Mouse (Mus musculus): ENCODE data around the gene Mtch1. TPM values are rescaled to one million over a fixed set of nuclear protein-coding genes. Genes with fewer than 3 reads are reported as not detected.

The Mtch1 gene
- polyA plus RNA-seq, 1 experiment = 354 TPM

DNA sequence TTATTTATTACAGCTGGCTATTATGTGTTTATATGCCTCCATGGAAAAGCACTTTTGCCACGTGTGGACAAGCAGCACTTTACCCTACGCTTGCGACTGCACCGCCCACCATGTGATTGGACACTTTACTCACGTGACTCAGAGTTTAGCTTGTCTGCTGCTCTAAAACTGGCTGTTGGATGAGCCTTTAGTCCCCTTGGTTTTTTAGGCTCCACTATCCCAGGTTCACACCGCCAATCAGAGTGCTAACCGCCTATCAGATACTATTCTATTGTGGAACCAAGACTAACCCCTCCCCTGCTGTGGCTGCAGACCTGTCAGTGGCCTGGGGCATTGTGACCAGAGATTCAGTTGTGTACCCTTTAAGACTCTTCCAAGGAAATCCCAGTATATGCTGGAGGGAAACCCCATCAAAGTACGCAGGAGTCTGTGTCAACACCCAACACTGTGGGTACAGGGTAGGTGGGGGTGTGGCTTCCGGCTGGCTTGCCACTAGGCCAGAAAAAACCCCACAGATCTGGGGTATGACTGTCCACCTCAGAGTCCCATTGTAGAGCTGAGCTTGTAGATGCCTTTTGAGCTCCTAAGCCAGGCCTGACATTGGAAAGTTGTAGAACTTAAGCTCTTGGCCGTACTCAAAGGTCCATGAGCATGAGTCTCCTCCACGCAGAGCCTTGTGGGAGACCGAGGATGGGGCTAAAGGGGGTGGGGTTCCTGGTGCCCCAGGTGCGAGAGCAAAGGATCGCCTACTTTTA is 45.8 kb upstream of the Mtch1 start:
- WGBS = 19% methylated on average over 14 of the region's 14 CpGs
- TF ChIP-seq CTCF (IDR thresholded peaks at IDR 0.05; ENCODE audit: borderline replicate concordance, control insufficient read depth, extremely low read depth, insufficient read depth, low read length, poor library complexity) = no peak
- Histone ChIP-seq H3K36me3 (ENCODE audit: control insufficient read depth, insufficient read depth, low read length) (no peaks in the 10 kb centered on the region), H3K27ac (ENCODE audit: control insufficient read depth, insufficient read depth, low read length) (peak overlapping the region; percentile 2; the same call in 1 of the 2 replicates), H3K4me3 (ENCODE audit: control insufficient read depth, insufficient read depth, low read length) (no peak overlapping the region), H3K27me3 (ENCODE audit: control insufficient read depth, insufficient read depth, low read length) (no peaks in the 10 kb centered on the region), H3K4me1 (replicated peaks; ENCODE audit: control insufficient read depth, insufficient read depth, low read length) (peaks cover 44% of the 10 kb centered on the region)
- DNase-seq = peak; percentile 59

DNA sequence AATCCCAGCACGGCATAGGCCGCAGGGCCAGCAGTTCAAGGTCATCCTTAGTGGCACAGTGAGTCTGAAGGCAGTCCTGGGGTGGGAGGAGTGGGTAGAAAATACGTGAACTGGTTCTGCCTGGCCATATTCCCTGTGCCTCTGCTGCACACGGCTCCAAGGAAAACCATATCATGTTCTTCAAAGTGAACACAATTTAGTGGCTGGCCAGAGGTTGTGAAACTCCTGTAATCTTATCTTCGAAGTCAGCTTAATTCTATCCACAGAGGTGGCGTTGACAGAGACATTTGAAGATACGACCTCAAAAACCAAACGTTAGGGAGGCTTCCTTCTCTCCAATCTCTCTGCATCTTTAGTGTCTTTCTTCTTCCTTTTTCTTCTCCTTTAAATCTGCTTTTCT is 43.5 kb upstream of the Mtch1 start:
- no peaks in the 10 kb centered on the region for H3K27me3 ChIP-seq (ENCODE audit: control insufficient read depth, insufficient read depth, low read length)
- TF ChIP-seq CTCF (IDR thresholded peaks at IDR 0.05; ENCODE audit: borderline replicate concordance, control insufficient read depth, extremely low read depth, insufficient read depth, low read length, poor library complexity) = no peak
- no peak for TF ChIP-seq POLR2A (IDR thresholded peaks at IDR 0.05; ENCODE audit: control insufficient read depth, extremely low read depth, insufficient read depth, low read length, poor library complexity)
- DNase-seq = no peak
- WGBS = 45% methylated on average over 8 of the region's 8 CpGs
- no peak overlapping the region for H3K4me3 ChIP-seq (ENCODE audit: control insufficient read depth, insufficient read depth, low read length)
- no peaks in the 10 kb centered on the region for H3K36me3 ChIP-seq (ENCODE audit: control insufficient read depth, insufficient read depth, low read length)
- no peak overlapping the region for H3K27ac ChIP-seq (ENCODE audit: control insufficient read depth, insufficient read depth, low read length)
- H3K4me1 ChIP-seq (replicated peaks; ENCODE audit: control insufficient read depth, insufficient read depth, low read length) = peaks cover 31% of the 10 kb centered on the region

DNA sequence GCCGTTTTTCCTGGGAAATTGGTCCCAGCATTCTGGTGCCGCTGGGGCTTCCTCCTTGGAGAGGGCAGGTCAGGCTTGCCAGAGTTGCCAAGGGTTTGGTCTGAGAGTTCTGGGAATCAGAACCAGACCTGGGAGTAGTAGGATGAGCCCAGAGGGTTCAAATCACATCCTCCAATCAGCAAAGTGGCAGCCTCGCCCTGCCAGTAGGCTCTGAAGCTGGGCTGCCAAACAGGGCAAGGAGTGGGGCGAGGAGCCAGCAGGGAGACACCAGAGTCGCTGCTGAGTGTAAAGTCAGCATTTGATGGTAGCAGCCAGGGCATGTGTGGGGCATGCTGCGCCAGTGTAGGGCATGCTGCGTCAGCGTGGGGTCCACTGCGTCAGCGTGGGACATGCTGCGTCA is 41.2 kb upstream of the Mtch1 start:
- Histone ChIP-seq H3K4me3 (ENCODE audit: control insufficient read depth, insufficient read depth, low read length) (no peak overlapping the region), H3K27ac (ENCODE audit: control insufficient read depth, insufficient read depth, low read length) (no peak overlapping the region), H3K27me3 (ENCODE audit: control insufficient read depth, insufficient read depth, low read length) (no peaks in the 10 kb centered on the region), H3K4me1 (replicated peaks; ENCODE audit: control insufficient read depth, insufficient read depth, low read length) (peaks cover 12% of the 10 kb centered on the region), H3K36me3 (ENCODE audit: control insufficient read depth, insufficient read depth, low read length) (no peaks in the 10 kb centered on the region)
- TF ChIP-seq POLR2A (IDR thresholded peaks at IDR 0.05; ENCODE audit: control insufficient read depth, extremely low read depth, insufficient read depth, low read length, poor library complexity) (no peak), CTCF (IDR thresholded peaks at IDR 0.05; ENCODE audit: borderline replicate concordance, control insufficient read depth, extremely low read depth, insufficient read depth, low read length, poor library complexity) (no peak)
- DNase-seq = no peak
- WGBS = 95% methylated on average over 11 of the region's 11 CpGs

DNA sequence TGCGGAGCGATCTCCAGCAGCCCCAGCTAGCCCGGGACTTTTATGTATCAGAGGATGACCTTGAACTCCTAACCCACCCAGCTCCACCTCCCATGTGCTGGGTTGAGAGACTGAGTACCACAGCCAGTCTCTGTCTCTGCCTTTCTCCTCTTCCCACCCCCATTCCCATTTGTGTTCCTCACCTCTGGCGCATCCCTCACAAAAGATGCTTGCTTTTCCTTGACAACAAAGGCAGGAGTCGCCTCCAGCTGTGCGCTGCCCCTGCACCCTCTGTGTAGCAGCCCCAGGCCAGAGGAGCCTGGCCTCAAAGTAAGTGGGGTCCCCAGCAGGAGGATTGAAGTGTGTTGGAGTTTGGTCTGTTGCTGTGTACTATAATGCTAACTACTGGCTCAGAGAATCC is 38.0 kb upstream of the Mtch1 start:
- TF ChIP-seq CTCF (IDR thresholded peaks at IDR 0.05; ENCODE audit: borderline replicate concordance, control insufficient read depth, extremely low read depth, insufficient read depth, low read length, poor library complexity) (no peak), POLR2A (IDR thresholded peaks at IDR 0.05; ENCODE audit: control insufficient read depth, extremely low read depth, insufficient read depth, low read length, poor library complexity) (no peak)
- no peaks in the 10 kb centered on the region for H3K36me3 ChIP-seq (ENCODE audit: control insufficient read depth, insufficient read depth, low read length)
- H3K27me3 ChIP-seq (ENCODE audit: control insufficient read depth, insufficient read depth, low read length) = no peaks in the 10 kb centered on the region
- WGBS = 94% methylated on average over 6 of the region's 6 CpGs
- H3K4me1 ChIP-seq (replicated peaks; ENCODE audit: control insufficient read depth, insufficient read depth, low read length) = no peaks in the 10 kb centered on the region
- H3K27ac ChIP-seq (ENCODE audit: control insufficient read depth, insufficient read depth, low read length) = no peak overlapping the region
- DNase-seq = no peak
- H3K4me3 ChIP-seq (ENCODE audit: control insufficient read depth, insufficient read depth, low read length) = no peak overlapping the region

DNA sequence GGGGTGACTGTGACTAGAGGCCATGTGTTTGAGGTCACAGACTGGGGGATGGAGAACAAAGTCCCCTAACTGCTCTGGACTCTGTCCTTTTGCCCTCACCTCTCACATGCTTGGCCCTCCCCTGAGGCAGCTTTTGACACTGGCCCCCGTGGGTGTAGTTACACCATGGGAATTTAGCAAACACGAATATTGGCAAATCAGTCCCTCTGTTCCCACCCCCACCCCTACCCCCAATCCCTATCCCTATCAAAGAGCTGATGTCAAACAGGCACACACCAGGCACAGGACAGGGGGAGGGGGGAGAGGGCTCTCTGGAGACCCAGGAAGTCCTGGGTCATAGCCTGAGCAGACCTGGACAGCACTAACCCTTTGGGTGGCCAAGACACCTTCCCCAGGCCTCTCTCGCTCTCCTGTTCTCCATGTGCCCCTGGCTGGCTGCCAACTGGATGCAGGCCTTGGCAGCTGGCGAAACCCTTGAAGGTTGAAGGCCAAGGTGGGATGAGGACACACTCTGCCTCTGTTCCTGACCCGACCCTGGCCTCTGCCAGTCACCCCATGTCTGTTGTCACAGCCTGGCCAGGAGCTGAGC is 37.2 kb upstream of the Mtch1 start:
- no peak for DNase-seq
- H3K4me3 ChIP-seq (ENCODE audit: control insufficient read depth, insufficient read depth, low read length) = no peak overlapping the region
- H3K4me1 ChIP-seq (replicated peaks; ENCODE audit: control insufficient read depth, insufficient read depth, low read length) = no peaks in the 10 kb centered on the region
- TF ChIP-seq CTCF (IDR thresholded peaks at IDR 0.05; ENCODE audit: borderline replicate concordance, control insufficient read depth, extremely low read depth, insufficient read depth, low read length, poor library complexity) = no peak
- TF ChIP-seq POLR2A (IDR thresholded peaks at IDR 0.05; ENCODE audit: control insufficient read depth, extremely low read depth, insufficient read depth, low read length, poor library complexity) = no peak
- no peaks in the 10 kb centered on the region for H3K36me3 ChIP-seq (ENCODE audit: control insufficient read depth, insufficient read depth, low read length)
- H3K27ac ChIP-seq (ENCODE audit: control insufficient read depth, insufficient read depth, low read length) = no peak overlapping the region
- 70% methylated on average over 5 of the region's 5 CpGs for WGBS
- no peaks in the 10 kb centered on the region for H3K27me3 ChIP-seq (ENCODE audit: control insufficient read depth, insufficient read depth, low read length)

DNA sequence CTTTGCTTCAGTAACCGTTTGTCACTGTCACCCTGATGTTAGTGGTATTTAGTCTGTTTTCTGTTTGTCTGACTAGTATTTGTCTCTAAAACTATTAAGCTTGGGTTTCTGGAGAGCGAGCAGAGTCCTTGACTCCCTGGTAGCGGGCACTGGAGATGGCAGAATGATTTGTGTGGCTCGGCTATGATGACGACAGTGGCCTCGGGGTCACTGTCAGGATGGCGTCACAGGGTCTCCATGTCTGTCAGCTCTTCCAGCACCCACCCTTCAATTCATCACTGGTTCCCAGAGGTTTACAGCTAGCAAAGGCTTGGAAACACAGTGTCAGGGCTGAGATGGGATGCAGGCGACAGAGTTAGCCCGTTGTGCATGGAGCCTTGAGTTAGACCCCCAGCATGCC is 36.2 kb upstream of the Mtch1 start:
- Histone ChIP-seq H3K36me3 (ENCODE audit: control insufficient read depth, insufficient read depth, low read length) (no peaks in the 10 kb centered on the region), H3K4me1 (replicated peaks; ENCODE audit: control insufficient read depth, insufficient read depth, low read length) (no peaks in the 10 kb centered on the region), H3K4me3 (ENCODE audit: control insufficient read depth, insufficient read depth, low read length) (no peak overlapping the region), H3K27ac (ENCODE audit: control insufficient read depth, insufficient read depth, low read length) (no peak overlapping the region), H3K27me3 (ENCODE audit: control insufficient read depth, insufficient read depth, low read length) (no peaks in the 10 kb centered on the region)
- TF ChIP-seq CTCF (IDR thresholded peaks at IDR 0.05; ENCODE audit: borderline replicate concordance, control insufficient read depth, extremely low read depth, insufficient read depth, low read length, poor library complexity) = no peak
- no peak for TF ChIP-seq POLR2A (IDR thresholded peaks at IDR 0.05; ENCODE audit: control insufficient read depth, extremely low read depth, insufficient read depth, low read length, poor library complexity)
- no peak for DNase-seq
- WGBS = 94% methylated on average over 9 of the region's 9 CpGs

All from thymus, adult 2 months (tissue).